Mouse (Mus musculus) intestine, embryonic 14.5 days (tissue): Measurements from ENCODE around the gene Fam160a1. TPM values are rescaled to one million over a fixed set of nuclear protein-coding genes. Genes with fewer than 3 reads are reported as not detected.

Experiments
- ATAC-seq: fragments of 200-750 bp; cut with Nextera tagmentation; replicated peaks from 2 replicates; pipeline ENCODE4 v1.8.0; 2017; ENCODE audit warnings: low read depth, moderate number of reproducible peaks, moderate TSS enrichment, moderate library complexity; ENCODE audit not compliant: low FRiP score, low TSS enrichment
- DNase-seq: peaks from one replicate; pipeline ENCODE4 v3.0.0-alpha.2; 2018; ENCODE audit warnings: low spot score
- H3K27ac ChIP-seq: fragments of 300-500 bp; sonication (generic); 2 replicates; pipeline ENCODE4 v1.5.1; 2014; ENCODE audit warnings: low read depth, mild to moderate bottlenecking, control low read depth
- H3K27me3 ChIP-seq: fragments of 300-500 bp; sonication (generic); replicated peaks from 2 replicates; pipeline ENCODE4 v1.6.1; 2014; ENCODE audit warnings: low read length, control low read depth; ENCODE audit not compliant: control insufficient read depth, insufficient read depth
- H3K36me3 ChIP-seq: fragments of 300-500 bp; sonication (generic); 2 replicates; pipeline ENCODE4 v1.6.1; 2014; ENCODE audit warnings: low read length, control low read depth; ENCODE audit not compliant: control insufficient read depth, insufficient read depth
- H3K4me1 ChIP-seq: fragments of 300-500 bp; sonication (generic); replicated peaks from 2 replicates; pipeline ENCODE4 v1.6.1; 2014; ENCODE audit warnings: low read length, control low read depth, mixed read lengths; ENCODE audit not compliant: control insufficient read depth, insufficient read depth
- H3K4me2 ChIP-seq: fragments of 300-500 bp; sonication (generic); 2 replicates; pipeline ENCODE4 v1.6.1; 2014; ENCODE audit warnings: low read length
- H3K4me3 ChIP-seq: fragments of 300-500 bp; sonication (generic); 2 replicates; pipeline ENCODE4 v1.5.1; 2014; ENCODE audit warnings: low read depth, low read length, control low read depth, mixed read lengths
- H3K9ac ChIP-seq: fragments of 300-500 bp; sonication (generic); 2 replicates; pipeline ENCODE4 v1.6.1; 2014; ENCODE audit warnings: mild to moderate bottlenecking, low read length
- H3K9me3 ChIP-seq: fragments of 300-500 bp; sonication (generic); 2 replicates; pipeline ENCODE4 v1.6.1; 2016; ENCODE audit warnings: low read length, control low read depth; ENCODE audit not compliant: control insufficient read depth
- WGBS: fragments of 180-500 bp; shearing (Covaris S2); extraction: QIAGEN DNeasy Blood & Tissue Kit; methylation state at CpG from one replicate; pipeline ENCODE4 v1.1.7; 2014; 5-methylcytosine and 5-hydroxymethylcytosine counted together
- polyA plus RNA-seq: library from polyadenylated mRNA; unstranded; fragments of >200 nt; fragmentation: Nextera tagmentation; extraction: Ambion mirVana; gene quantifications from 2 replicates; pipeline ENCODE4 v1.2.1, GENCODE M21; 2014

Fam160a1 gene
- polyA plus RNA-seq, 1 experiment from 2014 or later = 3.3 TPM

- Histone ChIP-seq H3K9me3 (no peaks in the 10 kb centered on the region), H3K27ac (no peak overlapping the region), H3K36me3 (no peaks in the 10 kb centered on the region), H3K27me3 (no peaks in the 10 kb centered on the region), H3K4me2 (no peak overlapping the region), H3K9ac (no peak overlapping the region), H3K4me3 (no peak overlapping the region), H3K4me1 (no peaks in the 10 kb centered on the region)
- ATAC-seq (no peak), DNase-seq (no peak)
- WGBS = 83% methylated on average over 6 of the region's 6 CpGs
Observed at GRCm38 (mm10) chr3:85669844-85670243, 147.2 kb downstream of the Fam160a1 start.

DNA sequence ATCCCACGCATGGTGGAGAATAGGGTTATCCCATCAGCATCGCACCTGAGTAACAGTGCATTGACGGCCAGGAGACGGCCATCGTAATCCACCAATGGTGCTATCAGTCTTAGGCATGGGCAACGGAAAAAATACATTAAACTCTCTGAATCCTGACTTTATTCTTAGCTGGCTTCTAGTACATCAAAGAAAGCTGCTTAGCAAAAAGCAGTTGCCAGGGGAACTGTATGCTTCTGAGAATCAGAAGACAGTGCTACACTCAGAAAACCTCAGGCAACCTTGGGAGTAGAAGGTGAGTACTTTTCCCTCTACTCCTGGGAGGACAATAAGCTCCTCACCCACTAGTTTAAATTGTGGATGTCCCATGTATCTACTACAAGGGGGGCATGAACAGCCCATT lies 149.4 kb downstream of the Fam160a1 start:
- no peaks in the 10 kb centered on the region for H3K4me1 ChIP-seq
- no peak overlapping the region for H3K27ac ChIP-seq
- H3K36me3 ChIP-seq = no peaks in the 10 kb centered on the region
- H3K9ac ChIP-seq = no peak overlapping the region
- H3K27me3 ChIP-seq = no peaks in the 10 kb centered on the region
- DNase-seq = no peak
- no peak for ATAC-seq
- no peak overlapping the region for H3K4me3 ChIP-seq
- no peak overlapping the region for H3K4me2 ChIP-seq
- H3K9me3 ChIP-seq = no peaks in the 10 kb centered on the region
- 92% methylated on average over 6 of the region's 6 CpGs for WGBS

GRCm38 (mm10) chr3:85666736-85667135 lies 150.4 kb downstream of the Fam160a1 start:
- no peaks in the 10 kb centered on the region for H3K9me3 ChIP-seq
- H3K4me2 ChIP-seq = no peak overlapping the region
- H3K36me3 ChIP-seq = no peaks in the 10 kb centered on the region
- no peak overlapping the region for H3K27ac ChIP-seq
- ATAC-seq (no peak), DNase-seq (no peak)
- H3K9ac ChIP-seq = no peak overlapping the region
- WGBS = 46% methylated on average over 12 of the region's 12 CpGs
- no peaks in the 10 kb centered on the region for H3K27me3 ChIP-seq
- no peaks in the 10 kb centered on the region for H3K4me1 ChIP-seq
- no peak overlapping the region for H3K4me3 ChIP-seq

- Histone ChIP-seq H3K4me1 (no peaks in the 10 kb centered on the region), H3K4me2 (no peak overlapping the region), H3K4me3 (no peak overlapping the region), H3K9ac (no peak overlapping the region), H3K27me3 (no peaks in the 10 kb centered on the region), H3K27ac (no peak overlapping the region), H3K36me3 (no peaks in the 10 kb centered on the region), H3K9me3 (no peaks in the 10 kb centered on the region)
- no peak for DNase-seq
- WGBS = 66% methylated on average over 3 of the region's 3 CpGs
- no peak for ATAC-seq
Observed at GRCm38 (mm10) chr3:85666166-85666565, 150.9 kb downstream of the Fam160a1 start.

GRCm38 (mm10) chr3:85664591-85665171 lies 152.4 kb downstream of the Fam160a1 start:
- Histone ChIP-seq H3K9me3 (no peaks in the 10 kb centered on the region), H3K27me3 (no peaks in the 10 kb centered on the region), H3K4me1 (no peaks in the 10 kb centered on the region), H3K36me3 (no peaks in the 10 kb centered on the region), H3K9ac (no peak overlapping the region), H3K4me3 (no peak overlapping the region), H3K27ac (no peak overlapping the region), H3K4me2 (no peak overlapping the region)
- WGBS = 77% methylated on average over 10 of the region's 10 CpGs
- ATAC-seq (no peak), DNase-seq (no peak)

DNA sequence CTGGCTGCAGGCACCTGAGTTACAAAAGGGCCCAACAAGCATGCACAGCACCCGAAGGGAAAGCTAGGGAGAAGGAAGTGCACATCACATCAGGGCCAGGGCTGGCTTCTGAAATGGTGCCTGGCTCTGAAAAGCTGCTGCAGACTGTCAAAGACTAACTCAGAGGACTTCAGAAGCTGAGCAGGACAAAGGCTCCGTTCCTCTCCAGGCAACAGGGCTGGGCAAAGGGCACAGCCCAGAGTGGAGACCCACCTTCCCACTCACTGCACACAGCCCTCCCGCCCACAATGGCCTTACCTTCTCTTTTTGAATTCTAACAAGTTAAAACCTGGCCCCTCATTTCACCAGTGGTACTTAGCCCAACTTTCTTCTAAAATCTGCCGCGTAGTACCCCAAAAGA lies 153.3 kb downstream of the Fam160a1 start:
- Histone ChIP-seq H3K27me3 (no peaks in the 10 kb centered on the region), H3K36me3 (no peaks in the 10 kb centered on the region), H3K27ac (no peak overlapping the region), H3K4me1 (no peaks in the 10 kb centered on the region), H3K9me3 (no peaks in the 10 kb centered on the region), H3K4me2 (no peak overlapping the region), H3K4me3 (no peak overlapping the region), H3K9ac (no peak overlapping the region)
- ATAC-seq (no peak), DNase-seq (no peak)
- WGBS = 79% methylated on average over 5 of the region's 5 CpGs

DNA sequence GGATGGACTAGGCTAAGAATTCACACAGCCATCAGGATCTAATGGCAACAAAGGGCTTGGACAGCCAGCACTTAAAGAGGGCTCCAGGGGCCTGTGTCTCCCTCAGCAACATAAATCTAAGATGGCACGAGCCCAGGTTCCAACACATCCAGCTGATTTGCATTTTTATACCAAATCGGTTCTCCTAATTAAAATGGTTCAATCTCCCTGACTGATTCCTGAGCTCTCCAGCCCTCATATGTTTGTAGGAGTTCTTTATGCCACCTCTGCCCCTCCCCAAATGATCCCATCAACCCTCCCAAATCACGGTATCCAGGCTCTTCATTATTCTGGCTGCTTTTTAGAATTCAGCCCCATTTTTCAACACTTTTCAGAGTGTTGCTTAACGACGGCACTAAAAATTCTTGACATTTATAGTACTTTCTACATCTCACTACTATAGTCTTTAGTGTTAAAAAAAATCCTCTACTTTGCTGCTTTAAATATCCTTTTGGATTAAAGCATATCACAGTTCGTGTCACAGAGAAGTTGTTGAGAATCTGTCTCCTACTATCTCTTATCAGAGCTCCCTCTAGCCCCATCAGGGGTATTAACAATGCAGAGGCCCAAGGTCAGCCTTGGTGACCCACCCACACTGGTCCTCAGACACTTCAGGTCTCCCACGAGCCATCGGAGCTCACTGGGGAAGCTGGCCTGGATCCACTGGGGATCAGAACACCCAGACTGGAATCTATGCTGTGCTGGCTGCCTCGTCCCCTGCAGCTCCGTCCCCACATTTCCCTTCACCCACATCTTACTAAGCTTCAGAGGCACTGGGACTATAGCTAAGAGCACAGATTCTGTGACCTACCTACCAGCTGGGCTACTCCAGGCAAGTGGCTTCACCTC lies 154.9 kb downstream of the Fam160a1 start:
- Histone ChIP-seq H3K9me3 (no peaks in the 10 kb centered on the region), H3K9ac (no peak overlapping the region), H3K27ac (no peak overlapping the region), H3K36me3 (no peaks in the 10 kb centered on the region), H3K4me1 (no peaks in the 10 kb centered on the region), H3K4me3 (no peak overlapping the region), H3K27me3 (no peaks in the 10 kb centered on the region), H3K4me2 (no peak overlapping the region)
- no peak for ATAC-seq
- DNase-seq = no peak
- WGBS = 71% methylated on average over 10 of the region's 10 CpGs

GRCm38 (mm10) chr3:85659681-85660080 lies 157.4 kb downstream of the Fam160a1 start:
- H3K36me3 ChIP-seq = no peaks in the 10 kb centered on the region
- H3K27me3 ChIP-seq = no peaks in the 10 kb centered on the region
- no peaks in the 10 kb centered on the region for H3K4me1 ChIP-seq
- no peaks in the 10 kb centered on the region for H3K9me3 ChIP-seq
- ATAC-seq (no peak), DNase-seq (no peak)
- no peak overlapping the region for H3K9ac ChIP-seq
- no peak overlapping the region for H3K4me2 ChIP-seq
- H3K27ac ChIP-seq = no peak overlapping the region
- no peak overlapping the region for H3K4me3 ChIP-seq
- WGBS = 87% methylated on average over 7 of the region's 7 CpGs

- no peaks in the 10 kb centered on the region for H3K36me3 ChIP-seq
- H3K4me2 ChIP-seq = no peak overlapping the region
- no peaks in the 10 kb centered on the region for H3K4me1 ChIP-seq
- WGBS = 95% methylated on average over 3 of the region's 3 CpGs
- H3K9me3 ChIP-seq = no peaks in the 10 kb centered on the region
- no peak overlapping the region for H3K4me3 ChIP-seq
- no peak for ATAC-seq
- H3K27me3 ChIP-seq = no peaks in the 10 kb centered on the region
- no peak overlapping the region for H3K27ac ChIP-seq
- no peak for DNase-seq
- no peak overlapping the region for H3K9ac ChIP-seq
Observed at GRCm38 (mm10) chr3:85655538-85655937, 161.6 kb downstream of the Fam160a1 start.
